Mouse (Mus musculus): ENCODE measurements around the gene Ppp5c. TPM values are rescaled to one million over a fixed set of nuclear protein-coding genes. Genes with fewer than 3 reads are reported as not detected.

The Ppp5c gene
- total RNA-seq, 2 experiments from 2014 or later: 148 to 155 TPM

DNA sequence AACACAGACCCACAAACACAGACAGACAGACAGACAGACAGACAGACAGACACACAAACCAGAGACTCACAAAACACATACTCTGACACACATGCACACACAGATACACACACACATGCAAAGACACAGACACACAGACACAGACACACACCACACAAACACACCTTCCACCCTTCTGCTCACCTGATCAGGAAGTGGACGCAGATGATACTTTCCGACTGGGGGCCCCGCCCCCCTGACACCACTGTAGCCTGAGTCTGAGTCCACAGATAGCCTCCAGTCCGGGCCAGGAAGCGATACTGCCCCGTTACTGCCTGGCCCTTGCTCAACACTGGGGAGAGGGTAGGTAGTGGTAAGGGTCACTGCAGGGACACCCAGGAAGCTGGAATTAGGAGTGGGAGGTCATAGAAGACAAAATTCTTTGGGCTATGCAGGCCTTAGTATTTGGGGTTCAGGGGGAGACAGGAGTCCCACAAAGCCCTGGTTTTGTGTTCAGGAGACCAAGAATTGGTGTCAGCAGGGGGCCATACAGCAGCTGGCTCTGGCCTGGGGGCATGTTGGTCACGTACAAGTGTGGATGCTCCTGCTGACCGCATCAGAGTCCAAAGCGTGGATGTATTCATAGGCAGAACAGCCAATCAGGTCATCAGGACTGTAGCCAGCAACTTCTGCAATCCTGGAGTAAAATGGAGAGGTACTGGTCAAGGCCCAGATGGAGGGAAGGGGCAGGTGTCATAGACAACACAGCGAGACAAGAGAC, 20.9 kb upstream of the Ppp5c start:
- no peak for TF ChIP-seq CTCF (conservative IDR thresholded peaks at IDR 0.05)
- Histone ChIP-seq H3K4me3 (no peak overlapping the region), H3K27ac (no peak overlapping the region)
- DNase-seq (ENCODE audit: low spot score in 2 of 2): no peak

DNA sequence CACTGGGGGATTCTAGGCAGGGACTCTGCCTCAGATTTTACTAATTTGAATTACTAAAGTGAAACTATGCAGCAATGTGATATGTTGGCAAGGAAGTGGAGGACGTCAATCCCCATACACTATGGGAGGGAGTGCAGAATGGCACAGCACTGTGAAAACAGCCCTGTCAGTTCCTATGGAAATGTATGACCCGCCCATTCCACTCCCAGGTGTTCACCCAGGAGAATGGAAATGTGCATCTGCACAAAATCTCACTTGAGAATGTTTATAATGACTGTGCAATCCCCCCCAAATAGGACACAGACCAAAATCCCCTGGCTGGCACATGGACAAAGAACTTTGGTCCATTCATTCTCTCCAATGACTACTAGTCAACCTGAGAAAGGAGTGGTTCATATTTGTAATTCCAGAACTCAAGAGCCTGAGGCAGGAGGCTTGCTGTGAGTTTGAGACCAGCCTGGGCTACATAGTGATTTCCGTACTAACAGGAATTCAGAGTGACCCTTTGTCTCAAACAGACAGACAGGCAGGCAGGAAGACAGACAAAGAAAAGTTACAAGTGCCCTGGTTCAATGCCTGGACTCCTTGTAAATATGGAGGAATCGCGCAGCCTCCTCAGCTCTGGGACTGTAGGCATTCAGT, 19.4 kb upstream of the Ppp5c start:
- no peak for DNase-seq (ENCODE audit: low spot score in 2 of 2)
- Histone ChIP-seq H3K4me3 (no peak overlapping the region), H3K27ac (no peak overlapping the region)
- TF ChIP-seq CTCF (conservative IDR thresholded peaks at IDR 0.05): no peak

DNA sequence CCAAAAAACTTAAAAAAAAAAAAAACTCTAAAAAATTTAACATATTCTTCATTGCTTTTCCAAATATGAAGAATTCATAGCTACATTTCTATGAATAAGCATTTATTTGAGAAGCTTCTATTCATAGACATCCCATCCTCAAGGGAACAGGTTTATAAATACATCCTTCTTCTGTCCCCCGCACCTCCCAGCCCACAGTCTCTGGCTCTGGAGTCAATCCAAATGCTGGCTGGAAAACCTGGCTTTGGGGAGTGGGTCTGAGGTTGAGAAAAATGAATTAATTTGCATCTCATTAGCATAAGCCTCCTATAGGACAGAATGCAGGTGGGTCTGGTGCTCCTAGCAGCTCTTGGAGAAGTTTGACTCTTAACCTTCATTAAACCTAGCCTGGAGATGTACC, 18.0 kb upstream of the Ppp5c start:
- no peak for DNase-seq (ENCODE audit: low spot score in 2 of 2)

DNA sequence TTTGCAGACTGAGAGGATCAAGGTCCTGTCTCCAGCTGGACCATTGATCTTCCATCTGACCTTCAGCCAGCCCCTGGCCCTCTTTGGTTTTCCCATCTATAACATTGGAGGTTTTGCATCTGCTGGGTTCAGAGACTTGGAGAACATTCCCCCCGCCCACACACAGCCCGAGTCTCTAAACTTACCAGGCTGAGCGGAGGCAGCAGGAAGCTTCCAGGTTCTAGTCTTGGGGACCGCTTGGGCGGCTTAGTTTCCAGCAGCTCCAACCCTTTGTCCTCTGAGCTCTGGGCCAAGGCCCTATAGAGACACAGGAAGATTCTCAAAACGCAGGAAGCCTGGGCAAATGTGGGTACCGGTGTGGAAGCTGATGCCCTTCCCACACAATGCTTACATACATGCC, 11.6 kb upstream of the Ppp5c start:
- TF ChIP-seq CTCF (conservative IDR thresholded peaks at IDR 0.05): no peak
- Histone ChIP-seq H3K4me3 (no peak overlapping the region), H3K27ac (no peak overlapping the region)
- DNase-seq (ENCODE audit: low spot score in 2 of 2): no peak

More for the DNA sequence above, 18.0 kb upstream of the Ppp5c start:
- Histone ChIP-seq H3K27ac (no peak overlapping the region), H3K4me3 (no peak overlapping the region)
- TF ChIP-seq CTCF (conservative IDR thresholded peaks at IDR 0.05): no peak

DNA sequence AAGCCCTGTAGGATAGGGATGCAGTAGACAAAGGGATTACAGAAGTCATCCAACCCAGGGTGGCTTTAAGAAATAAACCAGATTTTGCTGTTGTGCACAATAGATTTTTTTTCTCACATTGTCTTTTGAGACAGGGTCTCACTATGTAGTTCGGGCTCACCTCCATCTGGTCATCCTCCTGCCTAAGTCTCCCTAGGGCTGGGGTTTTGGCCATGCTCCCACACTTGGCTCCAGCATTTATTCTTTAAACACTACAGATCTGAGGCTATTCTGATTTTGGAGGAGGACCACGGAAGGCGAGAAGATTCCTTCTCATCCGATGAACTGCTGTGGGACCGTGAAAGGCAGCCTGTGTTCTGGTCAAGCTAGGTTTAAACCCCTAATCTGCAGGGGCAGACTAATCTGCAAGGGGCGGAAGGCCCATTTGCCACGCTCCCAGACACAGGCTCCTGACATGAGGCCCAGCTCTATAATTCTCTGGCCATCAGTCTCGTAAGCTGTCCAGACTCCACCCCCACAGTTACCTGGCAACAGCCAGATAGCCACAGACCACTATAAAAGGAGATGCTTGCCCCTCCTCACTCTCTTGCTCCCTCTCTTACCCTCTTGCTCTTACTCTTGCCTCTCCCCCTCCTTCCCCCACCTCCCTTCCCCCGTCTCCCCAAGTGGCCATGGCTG, 10.4 kb upstream of the Ppp5c start:
- no peak for TF ChIP-seq CTCF (conservative IDR thresholded peaks at IDR 0.05)
- H3K4me3 ChIP-seq: no peak overlapping the region
- H3K27ac ChIP-seq: no peak overlapping the region
- no peak for DNase-seq (ENCODE audit: low spot score in 2 of 2)

DNA sequence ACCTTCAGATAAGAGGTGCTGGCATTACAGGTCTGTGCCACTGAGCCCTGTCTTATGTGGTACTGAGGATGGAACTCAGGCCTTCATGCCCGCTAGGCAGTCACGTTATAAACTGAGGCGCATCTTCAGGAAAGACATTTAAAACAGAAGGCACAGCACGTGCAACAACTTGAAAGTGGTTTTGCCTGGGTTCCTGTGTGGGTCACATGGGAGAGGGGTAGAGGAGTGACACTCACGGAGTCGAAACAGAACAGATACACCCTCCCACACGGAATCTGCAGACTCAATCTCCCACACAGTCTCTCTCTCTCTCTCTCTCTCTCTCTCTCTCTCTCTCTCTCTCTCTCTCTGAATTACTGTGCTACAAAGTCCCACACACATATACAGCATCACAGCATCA, 2.5 kb upstream of the Ppp5c start:
- no peak for TF ChIP-seq CTCF (conservative IDR thresholded peaks at IDR 0.05)
- Histone ChIP-seq H3K4me3 (no peak overlapping the region), H3K27ac (peak overlapping the region; percentile 11; the same call in 1 of the 2 replicates)
- DNase-seq (ENCODE audit: low spot score in 2 of 2): peak in 1 of 2 experiments; percentile 48

DNA sequence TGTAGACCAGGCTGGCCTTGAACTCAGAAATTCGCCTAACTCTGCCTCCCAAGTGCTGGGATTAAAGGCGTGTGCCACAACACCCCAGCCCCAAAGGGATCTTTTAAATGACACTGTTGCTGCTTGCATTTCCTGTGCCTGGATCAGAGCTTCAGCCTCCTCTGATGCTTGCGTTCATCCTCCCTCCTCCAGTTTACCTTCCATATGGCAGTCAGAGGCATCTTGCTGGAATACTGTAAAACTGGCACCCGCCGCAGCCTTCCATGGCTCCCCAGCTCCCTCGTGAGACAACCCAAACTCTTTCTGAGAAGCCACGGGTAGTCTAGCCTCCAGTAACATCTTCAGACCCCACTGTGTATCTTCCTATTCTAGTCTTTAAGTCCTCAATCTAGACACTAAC, 1.2 kb upstream of the Ppp5c start:
- no peak overlapping the region for H3K4me3 ChIP-seq
- TF ChIP-seq CTCF (conservative IDR thresholded peaks at IDR 0.05): no peak
- peak overlapping the region; percentile 99 for H3K27ac ChIP-seq
- DNase-seq (ENCODE audit: low spot score in 2 of 2): no peak

DNA sequence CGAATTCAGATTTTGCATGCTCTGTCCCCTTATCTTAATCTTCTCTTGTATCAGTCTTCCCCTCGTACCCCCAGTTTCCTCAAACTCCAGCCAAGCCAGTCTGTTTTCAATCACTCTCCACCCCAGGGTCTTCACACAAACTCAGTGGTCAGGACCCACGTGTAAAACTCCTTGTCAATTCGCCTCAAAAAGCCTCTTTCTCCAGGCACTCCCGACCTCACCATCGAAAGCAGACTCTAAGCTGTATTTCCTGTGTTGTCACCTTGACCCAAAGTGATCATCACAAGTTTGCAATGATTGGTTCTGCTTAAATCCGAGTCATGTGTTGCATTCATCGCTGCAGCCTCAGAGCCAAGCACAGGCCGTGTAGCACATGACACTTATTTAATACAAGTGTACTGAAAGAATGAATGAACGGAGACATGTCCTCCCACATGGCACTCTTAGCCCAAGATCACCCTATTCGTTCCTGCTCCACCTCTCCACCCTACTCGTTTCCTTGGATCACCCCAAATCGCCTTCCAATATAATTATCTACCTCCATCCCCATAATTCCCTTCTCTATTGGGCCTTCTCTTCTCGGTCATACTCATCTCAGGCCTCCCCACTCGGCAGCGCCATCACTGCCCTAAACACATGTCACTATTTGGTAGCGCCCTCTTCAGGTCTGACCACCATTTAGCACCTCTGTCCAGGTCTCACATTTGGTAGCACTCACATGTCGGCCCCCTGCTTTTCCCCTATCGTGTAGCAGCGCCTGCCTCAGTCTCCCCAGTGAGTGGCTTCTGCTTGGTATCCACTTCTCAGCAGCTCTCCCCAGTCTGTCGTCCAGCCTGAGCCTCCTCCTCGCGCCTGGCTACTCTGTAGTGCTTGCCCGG, 775 bp downstream of the Ppp5c start:
- DNase-seq (ENCODE audit: low spot score in 2 of 2): peak; percentile 61 to 65
- H3K4me3 ChIP-seq: peak overlapping the region; percentile 95
- H3K27ac ChIP-seq: peak overlapping the region; percentile 99
- TF ChIP-seq CTCF (conservative IDR thresholded peaks at IDR 0.05): peak; percentile 79

DNA sequence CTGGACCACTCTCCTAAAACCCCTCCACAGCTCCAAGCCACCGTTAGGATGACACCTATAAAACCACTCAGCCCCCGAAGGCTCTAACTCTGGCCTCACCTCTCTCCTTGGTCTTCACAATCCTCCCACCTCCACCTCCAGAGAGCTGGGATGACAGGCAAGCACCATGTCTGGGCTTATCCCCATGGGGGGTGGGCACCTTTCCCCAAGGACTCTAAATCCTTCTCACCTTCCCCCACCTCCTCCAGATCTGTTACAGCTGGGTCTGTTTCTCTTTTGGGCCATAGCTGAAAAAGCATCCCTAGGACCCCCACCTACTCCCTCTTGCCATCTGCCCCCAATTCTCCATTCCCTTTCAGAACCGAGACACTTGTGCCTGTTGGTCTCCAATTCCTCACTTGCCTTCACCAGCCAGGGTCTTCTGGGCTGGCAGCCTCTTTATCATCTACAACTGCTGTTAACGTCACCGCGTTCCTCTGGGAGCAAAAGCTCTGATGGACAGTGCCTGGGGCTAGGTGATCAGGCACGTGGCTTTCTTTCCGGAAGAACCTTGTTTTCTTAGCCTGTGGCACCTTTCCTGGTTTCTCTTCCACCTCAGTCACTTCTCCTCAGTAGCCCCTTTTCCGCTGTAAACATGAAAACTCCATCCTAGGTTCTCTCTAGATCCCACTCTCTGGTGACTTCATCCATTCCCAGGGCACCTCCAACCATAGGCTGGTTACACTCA, 1.7 kb downstream of the Ppp5c start:
- Histone ChIP-seq H3K27ac (peak overlapping the region; percentile 99; the same call in 1 of the 2 replicates), H3K4me3 (peak overlapping the region; percentile 95)
- no peak for DNase-seq (ENCODE audit: low spot score in 2 of 2)
- TF ChIP-seq CTCF (conservative IDR thresholded peaks at IDR 0.05): no peak

DNA sequence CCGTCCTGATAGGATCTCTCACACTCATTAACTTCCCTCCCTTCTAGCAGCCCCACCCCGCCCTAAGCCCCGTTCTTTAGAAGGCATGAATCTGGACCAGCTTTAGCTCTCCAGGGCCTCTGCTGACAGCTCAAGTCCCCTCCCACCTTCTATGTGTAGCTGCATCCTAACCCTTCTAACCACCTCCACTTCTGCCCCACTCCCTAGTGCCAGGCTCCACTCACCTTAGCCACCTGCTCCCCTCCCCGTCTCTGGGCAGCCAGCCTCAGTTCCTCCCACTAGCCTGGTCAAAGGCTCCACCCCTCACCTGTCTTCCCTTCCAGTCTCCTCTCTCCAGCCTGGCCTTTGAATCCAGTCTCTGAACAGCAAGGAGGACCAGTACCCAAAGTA, 2.2 kb downstream of the Ppp5c start:
- H3K27ac ChIP-seq: peak overlapping the region; percentile 99; the same call in 1 of the 2 replicates
- TF ChIP-seq CTCF (conservative IDR thresholded peaks at IDR 0.05): no peak
- DNase-seq (ENCODE audit: low spot score in 2 of 2): no peak
- H3K4me3 ChIP-seq: no peak overlapping the region; the same call in 1 of the 2 replicates

DNA sequence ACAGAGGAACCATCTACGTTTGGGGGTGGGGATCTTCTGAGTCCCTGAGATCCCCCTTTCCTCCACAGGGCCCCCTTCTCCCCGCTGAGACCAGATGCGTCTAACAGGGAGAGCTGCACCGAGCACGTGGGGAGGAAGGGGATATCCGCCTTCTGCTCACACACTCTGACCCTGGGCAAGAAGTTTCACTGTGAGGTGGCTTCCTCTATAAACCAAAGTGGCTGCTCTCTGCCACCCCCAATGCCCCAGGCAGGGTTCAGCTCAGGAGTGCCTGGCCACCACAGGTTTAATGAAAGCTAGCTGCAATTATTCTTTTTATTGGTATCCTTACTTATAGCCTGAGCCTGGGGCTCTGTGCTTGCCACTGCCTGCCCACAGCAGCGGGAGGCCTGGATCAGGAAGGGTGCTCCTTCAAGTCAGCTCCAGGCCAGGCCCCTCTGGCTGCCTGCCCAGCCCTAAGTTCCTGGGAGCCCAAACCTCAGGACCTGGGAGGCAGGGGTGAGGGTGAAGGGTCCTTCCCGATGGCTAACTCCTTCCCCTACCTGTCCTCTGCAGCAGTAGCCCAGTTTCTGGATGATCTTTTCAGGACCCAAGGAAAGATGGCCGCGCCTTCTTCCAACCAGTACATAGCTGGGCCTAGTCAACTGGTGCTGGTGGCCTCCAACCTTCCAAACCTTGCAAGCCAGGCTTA, 2.8 kb downstream of the Ppp5c start:
- DNase-seq (ENCODE audit: low spot score in 2 of 2): no peak
- TF ChIP-seq CTCF (conservative IDR thresholded peaks at IDR 0.05): no peak
- Histone ChIP-seq H3K27ac (peak overlapping the region; percentile 62; the same call in 1 of the 2 replicates), H3K4me3 (no peak overlapping the region; the same call in 1 of the 2 replicates)
